Comparison of ENCODE assay signal across 9 mouse cellular contexts in the genomic region with DNA sequence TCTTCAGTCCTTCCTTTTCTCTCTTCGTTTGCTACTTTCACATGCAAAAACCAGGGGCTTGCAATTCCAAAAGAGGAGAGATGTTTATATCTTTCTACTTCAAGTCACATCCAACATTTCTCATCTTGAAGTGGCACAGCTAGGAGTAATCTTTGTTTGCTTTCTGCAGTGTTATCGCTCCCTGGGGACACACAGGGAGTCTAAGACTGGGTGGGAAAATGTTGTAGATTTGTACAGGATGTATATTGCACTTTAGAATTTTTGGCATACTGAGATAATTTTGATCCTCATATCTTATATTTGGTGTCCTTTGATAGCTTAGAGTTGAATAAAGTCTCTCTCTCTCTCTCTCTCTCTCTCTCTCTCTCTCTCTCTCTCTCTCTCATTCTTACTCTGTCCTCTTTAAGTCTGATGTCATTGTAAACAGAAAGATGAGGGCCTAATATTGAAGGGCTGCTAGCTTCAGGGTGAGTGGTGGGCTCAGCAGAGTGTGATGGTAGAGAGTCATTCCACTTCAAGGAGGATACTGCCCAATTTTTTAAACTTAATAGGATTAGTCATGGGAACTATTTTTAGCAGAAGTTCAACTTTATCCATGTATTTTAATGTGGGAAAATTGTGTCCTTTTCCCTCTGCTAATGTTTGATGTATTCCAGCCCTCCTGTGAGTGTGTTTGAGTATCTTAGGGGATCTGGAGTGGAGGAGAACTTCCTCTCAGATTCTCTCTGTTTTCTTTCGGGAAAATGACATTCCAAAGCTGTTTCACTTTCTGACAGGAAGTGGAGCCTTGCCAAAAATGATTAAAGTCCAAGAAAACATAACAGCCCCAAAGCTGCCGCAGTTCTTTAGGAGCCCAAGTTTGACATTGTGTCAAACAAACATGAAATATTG.
DNase-seq lines count a peak whose midpoint lies in the region; TF ChIP-seq lines count a peak whose summit lies in the region.
"Had no signal": no experiment of that assay in that cellular context is flagged by ENCODE, and none has a peak within 500 bp of the region (broad histone marks: within the 10 kb centered on the region; RNA-seq: fewer than 3 reads in every experiment).

No protein-coding gene starts in this region.

- WGBS in forebrain, embryonic 10.5 days: 78% methylated on average over 4 of the region's 4 CpGs

- peak overlapping the region; percentile 68 for H3K27ac ChIP-seq in gastrocnemius, adult 2 months
- H3K27ac ChIP-seq in forebrain, embryonic 10.5 days: no peak overlapping the region
- H3K27ac ChIP-seq: neural tube, embryonic 13.5 days had no signal

- TF ChIP-seq CTCF in gastrocnemius, adult 2 months (IDR thresholded peaks at IDR 0.05): no peak

- intact Hi-C loops in gastrocnemius, adult 2 months (cut with DNase I): no loop called here

- peaks cover 3% of the 10 kb centered on the region for H3K4me1 ChIP-seq in forebrain, embryonic 10.5 days
- H3K4me1 ChIP-seq: neural tube, embryonic 13.5 days had no signal

- H3K36me3 ChIP-seq in forebrain, embryonic 10.5 days (replicated peaks): no peaks in the 10 kb centered on the region
- H3K36me3 ChIP-seq: neural tube, embryonic 13.5 days had no signal

- no peaks in the 10 kb centered on the region for H3K9me3 ChIP-seq in forebrain, embryonic 10.5 days
- H3K9me3 ChIP-seq: neural tube, embryonic 13.5 days had no signal

- H3K27me3 ChIP-seq in forebrain, embryonic 10.5 days (ENCODE audit: poor library complexity, severe bottlenecking): no peaks in the 10 kb centered on the region
- H3K27me3 ChIP-seq: neural tube, embryonic 13.5 days had no signal

- no peak for DNase-seq in gastrocnemius, adult 2 months
- DNase-seq in gastrocnemius, postnatal 4 days (ENCODE audit: low spot score in 2 of 2): no peak
- DNase-seq in 3T3-L1 (ENCODE audit: low read depth, low spot score): peak; percentile 79
- DNase-seq in heart, adult 8-10 months (ENCODE audit: low spot score): peak; percentile 80
- DNase-seq in kidney, postnatal 36 days: peak; percentile 29 to 60
- no peak for DNase-seq in layer of hippocampus, postnatal 25 days (ENCODE audit: extremely low spot score in 1 of 2, low spot score in 1 of 2)
- DNase-seq in forebrain, embryonic 10.5 days (ENCODE audit: extremely low spot score, low spot score): no peak
- no peak for DNase-seq in cerebellum, adult 11 months

- peak overlapping the region; percentile 30; the same call in 1 of the 2 replicates for H3K4me3 ChIP-seq in gastrocnemius, adult 2 months
- no peak overlapping the region for H3K4me3 ChIP-seq in forebrain, embryonic 10.5 days
- H3K4me3 ChIP-seq: neural tube, embryonic 13.5 days had no signal

Comparison
In these comparisons a context has a peak if more than half of its experiments do, and no peak if none do; other contexts are left out.
1. DNase-seq: peak in 3T3-L1 (single experiment), heart, adult 8-10 months (single experiment) and kidney, postnatal 36 days (2 of 2); none in gastrocnemius, adult 2 months (single experiment), gastrocnemius, postnatal 4 days (0 of 2), layer of hippocampus, postnatal 25 days (0 of 2), forebrain, embryonic 10.5 days (single experiment) and cerebellum, adult 11 months (single experiment).